Mouse (Mus musculus) kidney, adult 18-20 months (tissue): ENCODE measurements at regions not wholly inside any gene's neighbourhood (a gene's known extent, or its start where the extent isn't known, plus 50 kb on each side); places are given as distances from the start of the nearest gene placed in this dataset.

Experiments used
- DNase-seq: peaks from one replicate; pipeline ENCODE4 v3.0.0; 2021

- no peak for DNase-seq
Observed at GRCm38 (mm10) chr17:48592457-48592856, 137.8 kb downstream of the Unc5cl start.

GRCm38 (mm10) chr17:48595418-48595963, 140.8 kb downstream of the Unc5cl start:
- DNase-seq, result no peak

GRCm38 (mm10) chr17:48596406-48596805, 141.7 kb downstream of the Unc5cl start:
- no peak for DNase-seq

- DNase-seq, result no peak
Observed at GRCm38 (mm10) chr17:48597301-48597700, 142.6 kb downstream of the Unc5cl start.

GRCm38 (mm10) chr17:48598471-48599141, 143.9 kb downstream of the Unc5cl start:
- no peak for DNase-seq

- no peak for DNase-seq
Observed at GRCm38 (mm10) chr17:48600176-48600575, 145.5 kb downstream of the Unc5cl start.

- DNase-seq, result peak; percentile 60
Observed at GRCm38 (mm10) chr17:48602554-48602953, 147.9 kb downstream of the Unc5cl start.

- DNase-seq, result no peak
Observed at GRCm38 (mm10) chr17:48606767-48607166, 152.1 kb downstream of the Unc5cl start.

GRCm38 (mm10) chr17:48608315-48608714, 153.6 kb downstream of the Unc5cl start:
- DNase-seq, result no peak

- no peak for DNase-seq
Observed at GRCm38 (mm10) chr17:48610107-48610506, 155.4 kb downstream of the Unc5cl start.

- no peak for DNase-seq
Observed at GRCm38 (mm10) chr17:48610806-48611205, 156.1 kb downstream of the Unc5cl start.

GRCm38 (mm10) chr17:48613491-48613890, 158.8 kb downstream of the Unc5cl start:
- DNase-seq, result no peak

GRCm38 (mm10) chr17:48615248-48615647, 160.5 kb downstream of the Unc5cl start:
- DNase-seq, result no peak

- DNase-seq, result no peak
Observed at GRCm38 (mm10) chr17:48616205-48616604, 161.5 kb downstream of the Unc5cl start.

- no peak for DNase-seq
Observed at GRCm38 (mm10) chr17:48620896-48621295, 166.2 kb downstream of the Unc5cl start.

- DNase-seq, result no peak
Observed at GRCm38 (mm10) chr17:48621676-48622075, 167.0 kb downstream of the Unc5cl start.

- DNase-seq, result no peak
Observed at GRCm38 (mm10) chr17:48624937-48625336, 170.2 kb downstream of the Unc5cl start.

GRCm38 (mm10) chr17:48625971-48626370, 171.3 kb downstream of the Unc5cl start:
- no peak for DNase-seq

- no peak for DNase-seq
Observed at GRCm38 (mm10) chr17:48639611-48640010, 184.9 kb downstream of the Unc5cl start.

- no peak for DNase-seq
Observed at GRCm38 (mm10) chr17:48643533-48644019, 188.9 kb downstream of the Unc5cl start.

GRCm38 (mm10) chr17:48645056-48645455, 190.4 kb downstream of the Unc5cl start:
- no peak for DNase-seq

- no peak for DNase-seq
Observed at GRCm38 (mm10) chr17:48646626-48647195, 192.0 kb downstream of the Unc5cl start.

- DNase-seq, result no peak
Observed at GRCm38 (mm10) chr17:48647431-48647830, 192.7 kb downstream of the Unc5cl start.

GRCm38 (mm10) chr17:48650556-48650955, 195.9 kb downstream of the Unc5cl start:
- DNase-seq, result no peak
